Mouse (Mus musculus) thymus, postnatal 4 days (tissue): ENCODE data around the gene Brd4.

Experiments used
- DNase-seq: peaks from one replicate; pipeline ENCODE4 v3.0.0; 2021

Brd4 gene

DNA sequence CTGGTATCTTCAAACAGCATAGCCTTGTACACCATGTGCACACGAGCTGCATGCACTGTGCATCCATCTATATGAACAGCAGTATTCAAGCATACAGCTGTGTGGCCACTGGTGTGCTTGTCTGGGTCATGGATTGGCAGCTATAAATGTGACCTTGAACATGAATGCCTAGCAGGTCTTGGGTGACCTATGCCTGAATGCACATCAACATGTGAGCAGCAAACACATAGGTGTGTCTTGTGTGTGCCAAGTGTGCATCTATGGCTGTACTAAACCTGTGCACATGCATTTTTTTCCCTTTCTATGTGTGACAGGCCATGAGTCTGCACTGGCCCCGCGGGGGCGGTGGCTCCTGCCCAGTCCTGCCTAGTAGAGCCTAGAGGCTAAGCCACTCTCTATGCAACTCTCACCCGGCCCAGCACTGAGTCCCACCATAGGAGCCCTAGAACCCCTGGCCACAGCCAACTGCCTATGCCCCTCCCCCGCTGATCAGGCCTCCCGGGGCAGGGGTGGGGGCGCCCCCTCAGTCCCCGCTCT, 119.2 kb downstream of the Brd4 start:
- no peak for DNase-seq

DNA sequence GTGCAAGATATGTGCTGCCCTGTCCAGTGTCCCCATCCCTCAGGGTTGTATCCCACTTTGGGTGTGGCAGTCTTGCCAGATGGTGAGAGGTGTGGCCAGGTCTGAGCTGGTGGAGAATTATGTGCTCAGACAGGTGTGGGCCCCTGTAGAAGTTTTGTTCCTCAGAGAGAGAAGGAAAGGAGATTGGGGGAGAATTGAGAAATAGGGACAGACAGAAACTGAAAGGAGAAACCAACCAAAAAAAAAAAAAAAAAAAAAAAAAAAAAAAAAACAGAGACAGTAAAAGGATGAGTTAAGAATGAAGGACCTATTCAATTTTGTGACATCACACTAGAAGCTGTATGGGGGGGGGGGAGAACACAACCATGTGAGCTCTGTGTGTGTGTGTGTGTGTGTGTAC, 119.7 kb downstream of the Brd4 start:
- DNase-seq, result no peak

DNA sequence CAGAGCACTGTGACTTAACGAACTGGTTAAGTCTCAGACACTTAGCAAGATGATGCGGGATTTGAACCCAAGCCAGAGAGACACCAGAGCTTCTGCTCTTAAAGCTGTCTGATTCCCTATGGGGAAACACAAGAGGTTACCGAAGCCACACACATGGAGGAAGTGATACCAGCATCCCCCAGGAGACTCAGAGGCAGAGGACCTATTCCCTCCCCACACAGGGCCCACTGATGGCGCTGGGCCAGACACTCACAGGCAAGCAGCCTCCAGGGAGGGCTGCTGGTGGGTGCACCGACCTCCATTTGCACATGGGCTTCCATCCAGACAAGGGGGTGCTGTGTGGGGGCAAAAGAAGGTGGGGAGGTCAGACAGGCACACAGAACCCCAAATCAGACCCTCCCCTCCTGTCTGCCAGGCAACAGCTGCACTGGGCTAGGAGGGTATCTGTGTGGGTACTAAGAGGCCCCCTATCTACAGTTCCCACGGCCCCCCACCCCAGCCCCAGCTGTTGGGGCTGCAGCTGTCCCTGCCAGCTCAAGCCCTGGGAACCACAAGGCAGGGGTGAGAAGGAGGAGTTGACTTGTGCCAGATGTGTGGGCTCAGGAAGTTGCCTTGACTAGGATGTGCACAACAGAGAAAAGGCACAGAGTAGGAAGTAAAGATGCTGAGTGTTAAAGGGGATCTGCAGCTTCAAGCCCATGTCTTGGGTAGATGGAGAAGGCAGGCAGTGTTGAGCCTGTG, 120.4 kb downstream of the Brd4 start:
- peak; percentile 81 for DNase-seq

DNA sequence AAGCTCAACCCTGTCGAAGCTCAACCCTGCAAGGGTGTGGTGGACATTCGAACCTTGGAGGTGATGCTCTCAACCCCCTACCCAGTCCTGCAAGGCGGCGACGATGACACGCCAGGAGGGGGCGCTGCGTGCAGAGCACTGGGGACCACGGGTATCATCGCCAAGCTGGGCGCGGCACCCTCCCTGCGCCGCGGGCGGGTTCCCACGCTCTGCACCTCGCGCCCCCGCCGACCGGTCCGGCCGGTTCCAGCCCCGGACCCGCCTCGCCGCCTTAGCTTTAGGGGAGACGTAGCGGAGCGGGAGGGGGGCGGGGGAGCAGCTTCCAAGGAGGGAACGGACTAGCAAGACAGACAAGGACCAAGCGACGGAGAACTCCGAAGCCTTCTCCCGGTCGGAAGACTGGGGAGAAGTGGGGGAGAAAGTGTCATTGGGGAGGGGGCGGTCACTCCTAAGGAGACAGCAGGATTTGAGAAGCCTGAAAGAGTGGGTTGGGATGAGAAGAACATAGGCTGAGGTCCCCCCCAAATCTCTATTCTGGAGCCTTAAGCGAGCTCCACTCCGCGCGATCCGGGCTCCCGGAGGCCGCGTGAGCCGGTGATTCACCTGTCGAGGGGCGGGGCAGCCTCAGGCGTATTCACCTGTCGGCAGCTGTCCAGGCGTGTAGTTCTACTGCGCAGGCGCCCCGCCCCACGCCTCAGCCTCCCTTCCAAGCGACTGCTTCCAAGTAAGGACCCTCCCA, 122.2 kb downstream of the Brd4 start:
- peak; percentile 98 for DNase-seq

DNA sequence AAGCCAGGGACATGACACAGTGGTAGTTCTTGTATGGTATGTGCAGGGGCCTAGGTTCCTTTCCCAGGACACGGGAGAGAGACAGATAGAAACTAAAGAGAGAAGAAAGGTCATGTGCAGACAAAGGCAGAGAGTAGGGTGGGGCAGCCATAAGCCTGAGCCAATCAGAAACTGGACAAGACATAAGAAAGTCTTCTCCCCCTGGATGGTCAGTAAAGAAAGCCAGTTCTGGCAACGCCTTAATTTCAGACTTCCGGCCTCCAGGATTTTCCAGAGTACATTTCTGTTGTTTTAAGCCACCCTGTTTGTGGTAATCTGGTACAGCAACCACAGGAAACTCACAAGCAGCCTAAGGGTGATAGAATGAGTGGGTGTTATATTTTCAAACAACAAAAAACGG, 123.6 kb downstream of the Brd4 start:
- no peak for DNase-seq

DNA sequence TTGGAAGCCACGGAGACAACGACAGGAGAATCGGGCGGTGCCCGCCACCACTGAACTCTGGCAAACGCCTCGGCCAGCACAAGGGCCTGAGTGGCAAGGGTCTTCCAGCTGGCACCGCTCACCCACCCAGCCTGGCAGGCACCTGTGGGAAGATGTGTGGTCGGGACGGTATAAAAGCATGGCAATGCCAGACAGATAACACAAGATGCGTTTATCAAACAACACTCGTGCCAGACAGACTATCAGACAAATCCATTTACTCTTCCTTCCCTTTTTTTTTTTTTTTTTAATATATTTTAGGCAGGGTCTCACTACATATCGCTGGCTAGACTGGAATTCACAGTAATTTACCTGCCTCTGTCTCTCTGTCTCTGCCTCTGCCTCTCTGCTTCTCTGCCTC, 125.7 kb downstream of the Brd4 start:
- no peak for DNase-seq

DNA sequence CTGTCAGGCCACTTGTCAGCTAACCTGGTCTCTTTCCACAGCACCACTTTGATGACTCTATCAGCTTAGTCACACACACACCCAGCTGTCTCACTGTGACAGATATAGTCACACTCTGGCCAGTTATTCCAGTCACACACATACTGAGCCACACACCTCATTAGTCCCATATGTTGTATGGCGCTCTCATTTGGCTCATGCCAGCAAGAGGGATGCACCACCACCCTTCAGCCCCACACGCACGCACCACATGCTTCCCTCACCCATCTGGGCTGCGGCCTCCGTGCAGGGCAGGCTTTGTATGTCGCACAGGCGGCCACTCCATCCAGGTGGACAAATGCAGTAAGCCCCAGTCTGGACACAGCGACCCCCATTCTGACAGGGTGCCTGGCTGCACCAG, 137.8 kb downstream of the Brd4 start:
- no peak for DNase-seq
